Mouse (Mus musculus) thymus, postnatal 0 days (tissue): ENCODE measurements around the gene Atxn7. TPM values are rescaled to one million over a fixed set of nuclear protein-coding genes. Genes with fewer than 3 reads are reported as not detected.

Source experiments
- DNase-seq: peaks from one replicate; pipeline ENCODE4 v3.0.0-alpha.2; 2015; ENCODE audit warnings: low spot score
- polyA plus RNA-seq: library from polyadenylated mRNA; unstranded; fragments of >200 nt; fragmentation: Nextera tagmentation; extraction: Ambion mirVana; gene quantifications from 2 replicates; pipeline ENCODE4 v1.2.1, GENCODE M21; 2015

Atxn7 gene
- polyA plus RNA-seq, 1 experiment from 2014 or later: 4.3 TPM

- DNase-seq: no peak
Measured at GRCm38 (mm10) chr14:14063382-14063781, 102.1 kb downstream of the Atxn7 start.

- DNase-seq: peak; percentile 44
Measured at GRCm38 (mm10) chr14:14064486-14065141, 103.4 kb downstream of the Atxn7 start.

- no peak for DNase-seq
Measured at GRCm38 (mm10) chr14:14065142-14065498, 103.9 kb downstream of the Atxn7 start.

- DNase-seq: no peak
Measured at GRCm38 (mm10) chr14:14066241-14066640, 105.0 kb downstream of the Atxn7 start.

- peak; percentile 84 for DNase-seq
Measured at GRCm38 (mm10) chr14:14067648-14068472, 106.6 kb downstream of the Atxn7 start.

- no peak for DNase-seq
Measured at GRCm38 (mm10) chr14:14068553-14068952, 107.3 kb downstream of the Atxn7 start.

- DNase-seq: no peak
Measured at GRCm38 (mm10) chr14:14070541-14071315, 109.5 kb downstream of the Atxn7 start.

- no peak for DNase-seq
Measured at GRCm38 (mm10) chr14:14071456-14071855, 110.2 kb downstream of the Atxn7 start.

GRCm38 (mm10) chr14:14080604-14081194 lies 119.5 kb downstream of the Atxn7 start:
- no peak for DNase-seq

GRCm38 (mm10) chr14:14083811-14084210 lies 122.6 kb downstream of the Atxn7 start:
- no peak for DNase-seq

- DNase-seq: no peak
Measured at GRCm38 (mm10) chr14:14086711-14087263, 125.5 kb downstream of the Atxn7 start.

GRCm38 (mm10) chr14:14087348-14087747 lies 126.1 kb downstream of the Atxn7 start:
- no peak for DNase-seq

- peak; percentile 65 for DNase-seq
Measured at GRCm38 (mm10) chr14:14088016-14088791, 127.0 kb downstream of the Atxn7 start.

- DNase-seq: no peak
Measured at GRCm38 (mm10) chr14:14090571-14090970, 129.3 kb downstream of the Atxn7 start.

- DNase-seq: peak; percentile 90
Measured at GRCm38 (mm10) chr14:14098330-14098980, 137.2 kb downstream of the Atxn7 start.

GRCm38 (mm10) chr14:14100773-14101280 lies 139.6 kb downstream of the Atxn7 start:
- DNase-seq: no peak

GRCm38 (mm10) chr14:14101296-14101695 lies 140.1 kb downstream of the Atxn7 start:
- DNase-seq: no peak

- DNase-seq: no peak
Measured at GRCm38 (mm10) chr14:14104213-14104929, 143.1 kb downstream of the Atxn7 start.

- DNase-seq: no peak
Measured at GRCm38 (mm10) chr14:14104930-14105318, 143.7 kb downstream of the Atxn7 start.
